8 mouse cellular contexts compared by ENCODE assay signal in genomic region chr10:116893753-116894152, GRCm38 (mm10). TPM values are rescaled to one million over a fixed set of nuclear protein-coding genes. Genes with fewer than 3 reads are reported as not detected.
DNase-seq lines count a peak whose midpoint lies in the region; ATAC-seq and TF ChIP-seq lines count a peak whose summit lies in the region.
"Had no signal": no experiment of that assay in that cellular context is flagged by ENCODE, and none has a peak within 500 bp of the region (broad histone marks: within the 10 kb centered on the region; RNA-seq: fewer than 3 reads in every experiment).

No protein-coding gene starts in this region.

- H3K4me2 ChIP-seq in midbrain, embryonic 14.5 days (ENCODE audit: low read length) = no peak overlapping the region
- no peak overlapping the region for H3K4me2 ChIP-seq in midbrain, embryonic 13.5 days (replicated peaks)
- no peak overlapping the region for H3K4me2 ChIP-seq in limb, embryonic 14.5 days (replicated peaks; ENCODE audit: low read depth, low read length, severe bottlenecking)
- H3K4me2 ChIP-seq: liver, embryonic 13.5 days had no signal

- H3K27me3 ChIP-seq in midbrain, embryonic 14.5 days (ENCODE audit: control insufficient read depth, insufficient read depth, low read length) = no peaks in the 10 kb centered on the region
- no peaks in the 10 kb centered on the region for H3K27me3 ChIP-seq in midbrain, embryonic 13.5 days
- no peaks in the 10 kb centered on the region for H3K27me3 ChIP-seq in limb, embryonic 14.5 days (ENCODE audit: control insufficient read depth, insufficient read depth, low read length)
- H3K27me3 ChIP-seq: liver, embryonic 13.5 days had no signal

- TF ChIP-seq POLR2A in limb, embryonic 14.5 days (IDR thresholded peaks at IDR 0.05; ENCODE audit: borderline replicate concordance, extremely low read depth, insufficient read depth, insufficient read length) = no peak

- no peak for ATAC-seq in midbrain, embryonic 14.5 days (ENCODE audit: low FRiP score, low TSS enrichment)
- ATAC-seq in midbrain, embryonic 13.5 days = no peak
- ATAC-seq in cerebellum, adult (ENCODE audit: insufficient number of reproducible peaks, low FRiP score, low TSS enrichment) = peak; percentile 64
- no peak for ATAC-seq in limb, embryonic 14.5 days (ENCODE audit: low FRiP score, low read depth)

- peak; percentile 67 for DNase-seq in midbrain, embryonic 14.5 days
- peak; percentile 73 for DNase-seq in NIH3T3 (ENCODE audit: low read depth)
- DNase-seq in heart, adult 9 months (ENCODE audit: low spot score in 2 of 2) = peak; percentile 4 to 5
- peak; percentile 57 for DNase-seq in limb, embryonic 14.5 days (ENCODE audit: low spot score)
- DNase-seq in thymus, postnatal 0 days (ENCODE audit: low spot score) = peak; percentile 42
- DNase-seq: liver, embryonic 13.5 days had no signal

- H3K4me3 ChIP-seq in midbrain, embryonic 14.5 days (replicated peaks; ENCODE audit: low read depth, low read length) = no peak overlapping the region
- H3K4me3 ChIP-seq in midbrain, embryonic 13.5 days (replicated peaks) = no peak overlapping the region
- H3K4me3 ChIP-seq in limb, embryonic 14.5 days (replicated peaks; ENCODE audit: low read length) = no peak overlapping the region
- H3K4me3 ChIP-seq: liver, embryonic 13.5 days had no signal

- H3K36me3 ChIP-seq in midbrain, embryonic 14.5 days (ENCODE audit: control insufficient read depth, insufficient read depth, low read length) = no peaks in the 10 kb centered on the region
- H3K36me3 ChIP-seq in midbrain, embryonic 13.5 days = no peaks in the 10 kb centered on the region
- no peaks in the 10 kb centered on the region for H3K36me3 ChIP-seq in limb, embryonic 14.5 days (ENCODE audit: control insufficient read depth, insufficient read depth, low read length)
- H3K36me3 ChIP-seq: liver, embryonic 13.5 days had no signal

- no peaks in the 10 kb centered on the region for H3K9me3 ChIP-seq in midbrain, embryonic 14.5 days (ENCODE audit: control insufficient read depth, low read length)
- H3K9me3 ChIP-seq in midbrain, embryonic 13.5 days = no peaks in the 10 kb centered on the region
- H3K9me3 ChIP-seq in limb, embryonic 14.5 days (ENCODE audit: control insufficient read depth, low read length) = no peaks in the 10 kb centered on the region
- H3K9me3 ChIP-seq: liver, embryonic 13.5 days had no signal

- WGBS in midbrain, embryonic 14.5 days = 26% methylated on average over 3 of the region's 3 CpGs
- WGBS in midbrain, embryonic 13.5 days = 31% methylated on average over 3 of the region's 3 CpGs
- WGBS in limb, embryonic 14.5 days = 17% methylated on average over 3 of the region's 3 CpGs

- H3K4me1 ChIP-seq in midbrain, embryonic 14.5 days (ENCODE audit: control insufficient read depth, insufficient read depth, low read length) = no peaks in the 10 kb centered on the region
- no peaks in the 10 kb centered on the region for H3K4me1 ChIP-seq in midbrain, embryonic 13.5 days (replicated peaks)
- H3K4me1 ChIP-seq in limb, embryonic 14.5 days (ENCODE audit: control insufficient read depth, insufficient read depth, low read length) = peaks cover 9% of the 10 kb centered on the region; the same call in 1 of the 2 replicates
- H3K4me1 ChIP-seq: liver, embryonic 13.5 days had no signal

- H3K27ac ChIP-seq in midbrain, embryonic 14.5 days (replicated peaks; ENCODE audit: low read depth, low read length) = no peak overlapping the region
- no peak overlapping the region for H3K27ac ChIP-seq in midbrain, embryonic 13.5 days
- H3K27ac ChIP-seq in limb, embryonic 14.5 days (replicated peaks; ENCODE audit: low read depth, low read length) = no peak overlapping the region
- H3K27ac ChIP-seq: liver, embryonic 13.5 days had no signal

- no peak overlapping the region for H3K9ac ChIP-seq in midbrain, embryonic 14.5 days (replicated peaks; ENCODE audit: low read length)
- H3K9ac ChIP-seq in midbrain, embryonic 13.5 days (replicated peaks) = no peak overlapping the region
- H3K9ac ChIP-seq in limb, embryonic 14.5 days (ENCODE audit: low read depth, low read length, severe bottlenecking) = no peak overlapping the region
- H3K9ac ChIP-seq: liver, embryonic 13.5 days had no signal

RNA-seq across cellular contexts. Expression of gene Myrfl, which starts 3.0 kb away (rescaled TPM):
- polyA plus RNA-seq in midbrain, embryonic 14.5 days (2014; fragmentation: Nextera tagmentation; extraction: Ambion mirVana) = 0.14 TPM in 1 of 2 replicates, not detected in the other
- 0.12 TPM in 1 of 2 replicates, not detected in the other for polyA plus RNA-seq in midbrain, embryonic 13.5 days (2015; fragmentation: Nextera tagmentation; extraction: Ambion mirVana)
- 0.13 and 0.18 TPM in 2 replicates for polyA plus RNA-seq in limb, embryonic 14.5 days (2012; rRNA removed)
- 0.07 and 0.19 TPM in 2 replicates for polyA plus RNA-seq in limb, embryonic 14.5 days (2014; fragmentation: Nextera tagmentation; extraction: Ambion mirVana)
- 0.26 and 0.27 TPM in 2 replicates for polyA plus RNA-seq in thymus, postnatal 0 days (2015; fragmentation: Nextera tagmentation; extraction: Ambion mirVana)
- polyA plus RNA-seq: liver, embryonic 13.5 days had no signal

RNA-seq across cellular contexts. Expression of gene Rab3ip, which starts 56.8 kb away (rescaled TPM):
- 40.4 and 41.6 TPM in 2 replicates for polyA plus RNA-seq in midbrain, embryonic 14.5 days (2014; fragmentation: Nextera tagmentation; extraction: Ambion mirVana)
- 43.9 and 44.2 TPM in 2 replicates for polyA plus RNA-seq in midbrain, embryonic 13.5 days (2015; fragmentation: Nextera tagmentation; extraction: Ambion mirVana)
- 27.0 and 61.7 TPM in 2 replicates for polyA plus RNA-seq in limb, embryonic 14.5 days (2012; rRNA removed)
- polyA plus RNA-seq in limb, embryonic 14.5 days (2014; fragmentation: Nextera tagmentation; extraction: Ambion mirVana) = 24.3 and 27.6 TPM in 2 replicates
- 20.6 and 22.5 TPM in 2 replicates for polyA plus RNA-seq in thymus, postnatal 0 days (2015; fragmentation: Nextera tagmentation; extraction: Ambion mirVana)

Comparison
In these comparisons a context has a peak if more than half of its experiments do, and no peak if none do; other contexts are left out.
1. DNase-seq: peak in every context shown above with its lines; median percentile 73 in NIH3T3; 67 in midbrain, embryonic 14.5 days; 57 in limb, embryonic 14.5 days; 42 in thymus, postnatal 0 days; 4 in heart, adult 9 months.